8 mouse cellular contexts compared by ENCODE assay signal in the genomic region with DNA sequence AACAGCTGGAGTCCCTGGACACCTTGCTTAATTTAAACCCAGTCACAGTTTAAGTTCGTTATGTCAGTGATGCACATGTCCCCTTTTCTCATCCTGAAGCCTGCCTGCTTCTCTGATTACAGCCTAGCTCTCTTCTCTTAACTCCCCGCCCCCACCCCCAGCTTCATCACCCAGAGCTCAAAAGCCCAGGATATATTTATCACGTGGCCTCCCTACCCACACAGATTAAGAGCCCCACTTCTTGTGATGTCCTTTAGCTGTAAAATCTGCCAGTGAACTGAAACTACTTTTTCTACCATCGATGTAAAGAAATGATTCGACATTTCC. TPM values are rescaled to one million over a fixed set of nuclear protein-coding genes. Genes with fewer than 3 reads are reported as not detected.
DNase-seq lines count a peak whose midpoint lies in the region; ATAC-seq lines count a peak whose summit lies in the region.

No protein-coding gene starts in this region.

- H3K4me2 ChIP-seq in embryonic facial prominence, embryonic 12.5 days (replicated peaks) = peak overlapping the region; percentile 71
- peak overlapping the region; percentile 73 for H3K4me2 ChIP-seq in limb, embryonic 12.5 days

- peak overlapping the region; percentile 44 for H3K9ac ChIP-seq in embryonic facial prominence, embryonic 12.5 days
- H3K9ac ChIP-seq in limb, embryonic 12.5 days (replicated peaks) = peak overlapping the region; percentile 60; the same call in 1 of the 2 replicates

- H3K4me1 ChIP-seq in erythroblast, embryonic 14.5 days (ENCODE audit: control insufficient read depth) = peaks cover 19% of the 10 kb centered on the region
- peaks cover 6% of the 10 kb centered on the region for H3K4me1 ChIP-seq in embryonic facial prominence, embryonic 12.5 days
- peaks cover 11% of the 10 kb centered on the region for H3K4me1 ChIP-seq in limb, embryonic 12.5 days (replicated peaks)

- no peaks in the 10 kb centered on the region for H3K9me3 ChIP-seq in erythroblast, embryonic 14.5 days (ENCODE audit: control insufficient read depth, low read length)
- H3K9me3 ChIP-seq in embryonic facial prominence, embryonic 12.5 days = no peaks in the 10 kb centered on the region
- no peaks in the 10 kb centered on the region for H3K9me3 ChIP-seq in limb, embryonic 12.5 days

- H3K4me3 ChIP-seq in erythroblast, embryonic 14.5 days (replicated peaks) = peak overlapping the region; percentile 97
- peak overlapping the region; percentile 96 for H3K4me3 ChIP-seq in embryonic facial prominence, embryonic 12.5 days
- H3K4me3 ChIP-seq in limb, embryonic 12.5 days (replicated peaks) = peak overlapping the region; percentile 98

- no peaks in the 10 kb centered on the region for H3K27me3 ChIP-seq in erythroblast, embryonic 14.5 days (ENCODE audit: control insufficient read depth)
- H3K27me3 ChIP-seq in embryonic facial prominence, embryonic 12.5 days = no peaks in the 10 kb centered on the region
- H3K27me3 ChIP-seq in limb, embryonic 12.5 days = no peaks in the 10 kb centered on the region

- 22% methylated on average over 5 of the region's 5 CpGs for WGBS in embryonic facial prominence, embryonic 12.5 days
- 18% methylated on average over 5 of the region's 5 CpGs for WGBS in limb, embryonic 12.5 days

- peaks cover 2% of the 10 kb centered on the region for H3K36me3 ChIP-seq in erythroblast, embryonic 14.5 days (ENCODE audit: control insufficient read depth)
- H3K36me3 ChIP-seq in embryonic facial prominence, embryonic 12.5 days = no peaks in the 10 kb centered on the region
- no peaks in the 10 kb centered on the region for H3K36me3 ChIP-seq in limb, embryonic 12.5 days

- H3K27ac ChIP-seq in embryonic facial prominence, embryonic 12.5 days = peak overlapping the region; percentile 80
- H3K27ac ChIP-seq in limb, embryonic 12.5 days = peak overlapping the region; percentile 85

- DNase-seq in 3T3-L1 (ENCODE audit: low read depth, low spot score) = peak; percentile 46
- peak; percentile 49 for DNase-seq in retina, postnatal 1 day
- no peak for DNase-seq in MN1 (ENCODE audit: low spot score)
- no peak for DNase-seq in cerebellum, adult 11-12 months

- ATAC-seq in erythroblast, adult 5-6 weeks (replicated peaks; ENCODE audit: low FRiP score, poor library complexity, severe bottlenecking) = no peak
- ATAC-seq in embryonic facial prominence, embryonic 12.5 days (ENCODE audit: insufficient number of reproducible peaks, insufficient read depth, low FRiP score, low TSS enrichment) = no peak
- ATAC-seq in limb, embryonic 12.5 days (ENCODE audit: insufficient number of reproducible peaks, insufficient read depth, low FRiP score, low TSS enrichment, low read depth) = no peak

RNA-seq across cellular contexts. Expression of gene Pja2, which starts 1.0 kb away (rescaled TPM):
- 0.03 and 0.12 TPM in 2 replicates for polyA plus RNA-seq in erythroblast, embryonic 14.5 days (2012)
- 4.4 and 8.6 TPM in 2 replicates for total RNA-seq in erythroblast, adult 5-6 weeks (2015; ENCODE audit: low replicate concordance)
- 8.2 and 9.9 TPM in 2 replicates for total RNA-seq in erythroblast, adult 5-6 weeks (2017; ENCODE audit: low replicate concordance)
- 72.3 and 72.6 TPM in 2 replicates for polyA plus RNA-seq in embryonic facial prominence, embryonic 12.5 days (2016; fragmentation: Nextera tagmentation; extraction: Ambion mirVana)
- 68.5 and 76.3 TPM in 2 replicates for polyA plus RNA-seq in limb, embryonic 12.5 days (2016; fragmentation: Nextera tagmentation; extraction: Ambion mirVana)

Comparison
In these comparisons a context has a peak if more than half of its experiments do, and no peak if none do; other contexts are left out.
1. DNase-seq: peak in 3T3-L1 (single experiment) and retina, postnatal 1 day (single experiment); none in MN1 (single experiment) and cerebellum, adult 11-12 months (single experiment).
2. RNA of gene Pja2, which starts 1.0 kb away (polyA plus RNA-seq): 72.3 to 72.6 TPM in embryonic facial prominence, embryonic 12.5 days and 68.5 to 76.3 TPM in limb, embryonic 12.5 days; 0.03 to 0.12 TPM in erythroblast, embryonic 14.5 days; every median in the first group is over 10 times any median in the second.
3. Peak in every context shown above with its lines, with median percentiles within 50 percentile points of each other: H3K4me3 ChIP-seq.